Mouse (Mus musculus): ENCODE results near the gene Tubg1. TPM values are rescaled to one million over a fixed set of nuclear protein-coding genes. Genes with fewer than 3 reads are reported as not detected.

Tubg1 gene
- total and polyA plus RNA-seq, 2 experiments from 2014 or later = 52.6 to 64.6 TPM

DNA sequence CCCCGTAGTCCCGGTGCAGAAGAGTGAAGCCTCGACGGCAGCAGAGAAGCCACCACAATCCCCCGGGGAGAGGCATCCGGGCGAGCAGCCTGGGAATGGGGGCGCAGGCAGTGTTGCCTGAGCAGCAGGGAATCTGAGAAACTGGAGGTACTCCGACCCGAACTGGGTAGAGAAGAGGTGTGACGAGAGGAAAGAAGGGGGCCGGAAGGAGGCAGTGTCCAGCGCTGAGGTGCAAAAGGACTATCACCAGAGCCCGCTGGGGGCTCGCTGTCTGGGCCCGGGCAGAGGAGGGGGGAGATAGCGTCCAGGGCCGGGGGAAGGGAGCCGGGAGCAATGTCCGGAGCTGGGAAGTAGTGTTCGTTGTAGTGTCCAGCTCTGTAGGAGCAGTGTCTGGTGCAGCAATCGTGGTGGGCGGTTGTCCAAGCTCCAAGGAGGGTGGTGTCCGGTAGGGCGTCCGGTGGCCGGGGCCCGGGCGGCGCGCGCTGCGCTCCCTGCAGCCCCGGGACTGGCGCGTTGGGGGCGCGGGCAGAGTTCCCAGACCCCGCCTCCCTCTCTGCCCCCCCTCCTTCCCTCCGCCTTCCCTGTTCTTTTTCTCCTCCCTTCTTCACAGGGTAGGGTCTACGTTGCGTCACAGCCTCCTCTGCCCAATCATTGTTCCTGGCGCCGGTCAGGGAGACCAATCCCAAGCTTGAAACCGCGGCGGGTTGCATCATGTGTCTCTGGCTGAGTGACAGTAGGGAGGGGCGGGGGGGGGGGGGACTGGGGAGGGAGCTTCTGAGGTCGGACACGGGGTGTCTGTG lies 51.3 kb downstream of the Tubg1 start, which contains the start of gene Plekhh3:
TSS of gene Plekhh3 (minus strand) at position 541 of the 800 bp plus-strand sequence.
- TF ChIP-seq CTCF (IDR thresholded peaks at IDR 0.05) = peak; percentile 29
- Histone ChIP-seq H3K9me3 (ENCODE audit: low read length) (no peaks in the 10 kb centered on the region), H3K4me1 (ENCODE audit: insufficient read depth, low read length) (peaks cover 27% of the 10 kb centered on the region), H3K4me2 (ENCODE audit: low read depth, low read length, poor library complexity, severe bottlenecking) (peak within 1 kb of the TSS; percentile 91), H3K27ac (ENCODE audit: low read depth, low read length) (peak within 1 kb of the TSS; percentile 74), H3K4me3 (ENCODE audit: low read depth, low read length) (peak within 1 kb of the TSS; percentile 65), H3K9ac (replicated peaks; ENCODE audit: low read length, poor library complexity, severe bottlenecking) (peak within 1 kb of the TSS; percentile 64), H3K27me3 (ENCODE audit: insufficient read depth, low read length) (peaks cover 28% of the 10 kb centered on the region), H3K36me3 (ENCODE audit: insufficient read depth, low read length) (peaks cover 15% of the 10 kb centered on the region)
- ATAC-seq (ENCODE audit: low FRiP score) = peak; percentile 95
- peak; percentile 99 for DNase-seq (ENCODE audit: low spot score)
- under 1% methylated on average over 43 of the region's 50 CpGs for WGBS

DNA sequence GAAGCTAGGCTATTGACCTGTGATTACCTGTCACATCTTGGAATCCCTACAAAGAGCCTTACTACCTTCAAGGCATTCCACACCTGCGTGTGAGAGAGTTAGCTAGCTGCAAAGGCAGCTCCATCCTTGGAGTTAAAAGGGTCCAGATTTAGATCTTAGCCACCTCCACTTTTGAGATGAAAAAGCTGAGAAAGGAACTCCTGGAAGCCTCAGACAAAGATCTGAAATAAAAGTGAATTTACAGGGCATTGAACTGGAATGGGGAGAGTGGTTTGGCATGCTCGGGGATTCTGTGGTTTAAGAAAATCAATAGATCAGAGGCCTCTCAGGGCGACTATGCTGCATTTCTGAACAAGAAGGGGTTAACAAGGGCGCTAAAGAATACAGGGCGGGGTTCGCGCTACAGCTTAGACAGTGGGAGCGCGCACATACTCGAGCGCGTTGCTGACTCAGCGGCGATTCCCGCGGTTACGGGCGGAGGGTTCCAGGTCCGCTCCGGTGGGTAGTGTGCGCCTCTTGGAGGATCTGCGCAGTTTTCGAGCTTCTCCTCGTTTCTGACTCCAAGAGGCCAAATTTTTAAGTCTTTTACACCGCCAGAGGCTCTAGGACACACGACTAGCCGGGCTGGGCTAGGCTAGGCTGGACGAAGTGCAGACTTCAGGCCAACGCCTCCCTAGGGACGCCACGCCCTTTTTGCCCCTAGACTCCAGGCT lies 52.1 kb downstream of the Tubg1 start:
- H3K27ac ChIP-seq (ENCODE audit: low read depth, low read length) = peak overlapping the region; percentile 72
- peak overlapping the region; percentile 54 for H3K9ac ChIP-seq (replicated peaks; ENCODE audit: low read length, poor library complexity, severe bottlenecking)
- TF ChIP-seq CTCF (IDR thresholded peaks at IDR 0.05) = no peak
- H3K9me3 ChIP-seq (ENCODE audit: low read length) = no peaks in the 10 kb centered on the region
- peaks cover 9% of the 10 kb centered on the region for H3K36me3 ChIP-seq (ENCODE audit: insufficient read depth, low read length)
- peak overlapping the region; percentile 81 for H3K4me2 ChIP-seq (ENCODE audit: low read depth, low read length, poor library complexity, severe bottlenecking)
- WGBS = under 1% methylated on average over 31 of the region's 31 CpGs
- peak; percentile 87 for DNase-seq (ENCODE audit: low spot score)
- ATAC-seq (ENCODE audit: low FRiP score) = peak; percentile 42; the same call in 1 of the 2 replicates
- peaks cover 20% of the 10 kb centered on the region for H3K27me3 ChIP-seq (ENCODE audit: insufficient read depth, low read length)
- peaks cover 27% of the 10 kb centered on the region for H3K4me1 ChIP-seq (ENCODE audit: insufficient read depth, low read length)
- H3K4me3 ChIP-seq (ENCODE audit: low read depth, low read length) = peak overlapping the region; percentile 65

DNA sequence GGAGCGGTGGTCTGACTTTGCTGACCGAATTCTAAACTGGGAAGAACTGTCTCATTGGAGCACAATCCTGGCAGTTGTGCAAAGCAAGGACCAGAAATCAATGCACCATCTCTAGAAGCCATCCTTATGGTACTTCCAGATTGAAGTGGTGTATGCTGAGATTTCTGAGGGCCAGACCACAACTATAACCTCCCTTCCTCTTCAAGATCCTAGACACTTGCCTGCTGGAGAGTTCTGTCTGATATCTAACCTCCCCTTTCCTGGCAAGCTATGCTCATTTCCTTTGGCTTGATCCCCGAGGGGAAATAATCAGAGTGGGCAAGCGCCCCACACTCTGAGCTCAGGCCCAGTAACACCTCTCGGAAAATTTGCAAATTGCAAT lies 52.7 kb downstream of the Tubg1 start:
- peak overlapping the region; percentile 54 for H3K9ac ChIP-seq (replicated peaks; ENCODE audit: low read length, poor library complexity, severe bottlenecking)
- WGBS = 13% methylated on average over 5 of the region's 5 CpGs
- no peak for DNase-seq (ENCODE audit: low spot score)
- peak overlapping the region; percentile 72 for H3K27ac ChIP-seq (ENCODE audit: low read depth, low read length)
- peaks cover 5% of the 10 kb centered on the region; the same call in 1 of the 2 replicates for H3K36me3 ChIP-seq (ENCODE audit: insufficient read depth, low read length)
- ATAC-seq (ENCODE audit: low FRiP score) = no peak
- peak overlapping the region; percentile 81 for H3K4me2 ChIP-seq (ENCODE audit: low read depth, low read length, poor library complexity, severe bottlenecking)
- TF ChIP-seq CTCF (IDR thresholded peaks at IDR 0.05) = no peak
- H3K27me3 ChIP-seq (ENCODE audit: insufficient read depth, low read length) = peaks cover 14% of the 10 kb centered on the region
- H3K4me3 ChIP-seq (ENCODE audit: low read depth, low read length) = peak overlapping the region; percentile 65
- H3K4me1 ChIP-seq (ENCODE audit: insufficient read depth, low read length) = peaks cover 27% of the 10 kb centered on the region
- no peaks in the 10 kb centered on the region for H3K9me3 ChIP-seq (ENCODE audit: low read length)

DNA sequence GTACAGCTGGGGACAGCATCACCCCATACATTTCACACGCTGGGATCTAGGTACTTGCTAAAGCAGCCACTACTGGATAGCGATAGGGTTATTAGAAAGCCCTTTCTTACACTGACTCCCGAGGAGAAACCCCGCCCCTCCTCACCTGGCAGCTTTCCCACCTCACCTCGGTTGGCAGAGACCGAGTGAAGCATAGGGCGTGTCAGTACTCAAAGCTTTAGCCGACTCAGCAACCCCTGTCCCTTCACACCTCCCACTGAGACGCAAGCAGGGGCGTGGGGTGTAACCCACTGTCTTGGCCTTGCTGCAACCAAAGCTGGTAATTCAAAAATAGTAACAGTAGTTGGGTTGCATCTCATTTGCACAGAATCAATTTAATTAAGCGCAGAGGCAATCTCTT lies 53.4 kb downstream of the Tubg1 start:
- H3K4me2 ChIP-seq (ENCODE audit: low read depth, low read length, poor library complexity, severe bottlenecking) = peak overlapping the region; percentile 61
- 9% methylated on average over 11 of the region's 11 CpGs for whole genome bisulfite sequencing
- H3K27ac ChIP-seq (ENCODE audit: low read depth, low read length) = no peak overlapping the region
- H3K9me3 ChIP-seq (ENCODE audit: low read length) = no peaks in the 10 kb centered on the region
- H3K4me3 ChIP-seq (ENCODE audit: low read depth, low read length) = no peak overlapping the region
- H3K27me3 ChIP-seq (ENCODE audit: insufficient read depth, low read length) = peaks cover 11% of the 10 kb centered on the region
- no peak for TF ChIP-seq CTCF (IDR thresholded peaks at IDR 0.05)
- peaks cover 29% of the 10 kb centered on the region for H3K4me1 ChIP-seq (ENCODE audit: insufficient read depth, low read length)
- H3K36me3 ChIP-seq (ENCODE audit: insufficient read depth, low read length) = no peaks in the 10 kb centered on the region
- DNase-seq (ENCODE audit: low spot score) (no peak), ATAC-seq (ENCODE audit: low FRiP score) (no peak)
- H3K9ac ChIP-seq (replicated peaks; ENCODE audit: low read length, poor library complexity, severe bottlenecking) = no peak overlapping the region

DNA sequence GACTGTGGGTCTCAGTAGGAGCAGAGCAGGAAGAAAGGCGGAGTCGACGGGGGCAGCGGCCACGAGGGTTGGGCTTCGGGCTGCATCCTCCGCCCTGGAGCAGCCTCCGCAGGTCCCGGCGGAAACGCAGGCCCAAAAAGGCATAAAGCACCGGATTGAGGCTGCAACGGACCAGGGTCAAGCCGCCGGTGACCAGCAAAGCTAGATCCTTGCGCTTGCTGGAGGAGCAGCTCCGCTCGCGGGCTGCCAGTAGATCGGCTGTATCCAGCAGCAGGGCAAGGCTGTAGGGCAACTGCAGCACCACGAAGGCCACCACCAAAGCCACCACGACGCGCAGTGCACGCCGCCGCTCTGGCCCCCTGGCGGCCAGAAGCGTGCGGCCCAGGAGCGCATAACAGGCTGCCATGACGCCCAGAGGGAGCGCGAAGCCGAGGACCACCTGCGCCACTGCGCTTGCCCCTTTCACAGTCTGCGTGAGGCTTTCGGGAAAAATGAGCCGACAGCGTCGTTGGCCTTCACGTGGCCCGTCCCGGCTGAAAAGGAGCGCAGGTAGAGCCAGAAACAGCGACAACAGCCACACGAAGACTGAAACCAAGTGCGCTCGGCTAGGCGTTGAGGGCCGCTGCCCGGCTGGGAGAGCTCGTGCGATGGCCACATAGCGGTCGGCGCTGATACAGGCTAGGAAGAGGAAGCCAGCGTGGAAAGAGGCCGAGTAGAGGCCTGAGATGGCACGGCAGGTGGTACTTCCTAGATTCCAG lies 54.1 kb downstream of the Tubg1 start:
- 1% methylated on average over 61 of the region's 61 CpGs for WGBS
- Histone ChIP-seq H3K36me3 (ENCODE audit: insufficient read depth, low read length) (no peaks in the 10 kb centered on the region), H3K27me3 (ENCODE audit: insufficient read depth, low read length) (peaks cover 8% of the 10 kb centered on the region; the same call in 1 of the 2 replicates), H3K4me2 (ENCODE audit: low read depth, low read length, poor library complexity, severe bottlenecking) (peak overlapping the region; percentile 61), H3K27ac (ENCODE audit: low read depth, low read length) (peak overlapping the region; percentile 55), H3K9me3 (ENCODE audit: low read length) (no peaks in the 10 kb centered on the region), H3K4me3 (ENCODE audit: low read depth, low read length) (peak overlapping the region; percentile 30), H3K9ac (replicated peaks; ENCODE audit: low read length, poor library complexity, severe bottlenecking) (peak overlapping the region; percentile 54), H3K4me1 (ENCODE audit: insufficient read depth, low read length) (peaks cover 31% of the 10 kb centered on the region)
- DNase-seq (ENCODE audit: low spot score) (peak; percentile 80), ATAC-seq (ENCODE audit: low FRiP score) (peak; percentile 36; the same call in 1 of the 2 replicates)
- peak; percentile 90 for TF ChIP-seq CTCF (IDR thresholded peaks at IDR 0.05)

Data from midbrain, postnatal 0 days (tissue).